Mouse (Mus musculus): ENCODE results near the gene Trnt1.

Trnt1 gene

DNA sequence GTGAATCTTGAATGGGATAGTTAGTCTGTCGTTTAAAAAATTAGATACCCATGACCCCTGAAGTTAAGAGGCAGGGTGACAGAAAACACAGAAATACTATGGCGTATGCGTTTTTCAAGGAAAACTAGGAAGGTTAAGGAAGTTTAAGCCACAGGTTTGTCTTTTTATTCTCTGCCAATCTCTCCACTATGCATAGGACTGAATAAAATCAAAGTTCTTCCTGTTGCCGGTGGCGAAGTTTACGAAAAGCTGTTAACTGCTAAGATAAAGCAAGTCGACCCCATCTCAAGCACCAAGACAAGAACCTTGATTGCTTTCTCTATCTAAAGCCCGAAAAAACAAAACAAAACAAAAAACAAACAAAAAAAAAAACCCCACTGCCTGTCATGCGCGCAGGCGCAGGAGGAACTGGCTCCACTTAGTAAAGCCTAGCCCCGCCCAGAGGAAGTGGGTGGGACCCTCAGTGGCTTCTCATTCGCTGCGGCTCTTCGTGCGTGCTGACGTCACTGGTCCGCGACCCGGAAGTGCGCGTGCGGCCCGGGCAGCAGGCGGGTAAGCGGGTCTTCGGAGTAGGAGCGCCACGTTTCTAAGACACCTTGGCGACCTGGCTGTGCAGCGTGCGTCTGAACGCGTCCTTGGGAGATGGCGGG is at the start of gene Trnt1:
Gene Trnt1, plus strand, starts transcription at position 481 of the 650 bp plus-strand sequence.
- peak; percentile 99 for DNase-seq (ENCODE audit: low spot score)

GRCm38 (mm10) chr6:106725642-106726041 is 43.3 kb upstream of the Trnt1 start:
- DNase-seq (ENCODE audit: low spot score): no peak

DNA sequence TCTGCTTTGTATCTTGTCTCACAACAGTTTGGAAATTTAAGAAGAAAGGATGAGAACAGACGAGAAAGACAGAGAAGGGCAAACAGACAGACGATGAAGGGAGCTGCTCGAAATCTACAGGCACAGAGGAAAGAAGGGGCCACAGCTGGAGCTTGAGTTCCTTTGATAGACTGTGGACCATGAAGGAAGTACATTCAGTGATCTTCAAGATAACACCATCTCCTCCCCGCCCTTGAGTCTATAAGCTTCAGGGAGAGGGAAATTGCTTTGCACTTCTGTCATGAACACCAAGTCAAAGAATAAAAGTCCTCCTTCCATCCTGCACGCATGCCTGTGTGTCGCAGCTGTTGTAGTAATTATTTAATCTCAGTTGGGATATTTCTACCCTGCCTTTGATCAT is 42.8 kb upstream of the Trnt1 start:
- no peak for DNase-seq (ENCODE audit: low spot score)

GRCm38 (mm10) chr6:106727703-106728102 is 41.2 kb upstream of the Trnt1 start:
- no peak for DNase-seq (ENCODE audit: low spot score)

- DNase-seq (ENCODE audit: low spot score): no peak
Observed at GRCm38 (mm10) chr6:106729682-106730314, 39.1 kb upstream of the Trnt1 start.

GRCm38 (mm10) chr6:106732563-106732962 is 36.4 kb upstream of the Trnt1 start:
- no peak for DNase-seq (ENCODE audit: low spot score)

DNA sequence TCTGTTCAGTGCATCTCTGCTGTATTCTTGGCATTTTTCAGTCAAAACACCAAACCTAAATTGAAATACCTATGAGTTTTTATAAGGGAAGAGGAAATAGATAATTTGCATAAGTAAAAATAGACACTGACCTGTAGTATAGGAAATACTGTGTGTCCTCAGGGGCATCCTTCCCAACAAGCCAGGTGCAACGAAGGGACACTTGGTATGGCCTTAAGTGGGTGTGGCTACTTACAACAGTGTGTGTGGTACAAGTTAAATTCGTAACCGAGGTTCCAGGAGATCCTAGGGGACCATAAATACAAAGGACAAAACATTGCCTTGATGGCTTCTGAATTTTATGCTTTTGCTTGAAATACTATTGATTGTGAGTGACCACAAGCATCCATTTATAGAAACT is 30.7 kb upstream of the Trnt1 start:
- no peak for DNase-seq (ENCODE audit: low spot score)

DNA sequence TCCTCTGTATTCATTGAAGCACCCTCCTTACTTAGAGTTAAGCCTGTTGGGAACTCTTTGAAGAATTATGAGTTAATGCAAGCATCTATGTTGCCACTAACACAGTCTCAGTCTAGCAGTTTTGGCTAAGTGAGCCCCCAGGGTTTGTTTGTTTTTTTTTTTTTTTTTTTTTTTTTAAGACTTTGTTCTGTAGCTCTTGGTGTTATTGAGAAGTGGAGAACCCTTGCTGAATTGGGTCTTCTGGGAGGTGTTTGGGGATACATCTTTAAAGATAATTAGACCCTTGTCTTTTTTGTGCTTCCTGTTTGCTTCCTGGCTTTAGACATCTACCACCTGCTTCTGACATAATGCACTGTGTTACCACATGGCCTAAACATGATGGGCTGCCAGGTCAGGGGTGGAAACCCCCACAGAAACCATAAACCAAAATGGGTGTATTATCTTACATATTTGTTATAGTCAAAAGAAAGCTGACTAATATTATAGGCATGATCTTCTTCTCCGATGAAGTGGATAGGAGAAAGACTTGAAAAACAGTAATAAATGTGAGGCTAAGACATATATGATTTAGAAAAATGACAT is 28.6 kb upstream of the Trnt1 start:
- no peak for DNase-seq (ENCODE audit: low spot score)

GRCm38 (mm10) chr6:106743556-106744233 is 25.2 kb upstream of the Trnt1 start:
- no peak for DNase-seq (ENCODE audit: low spot score)

GRCm38 (mm10) chr6:106745673-106746394 is 23.1 kb upstream of the Trnt1 start:
- no peak for DNase-seq (ENCODE audit: low spot score)

DNA sequence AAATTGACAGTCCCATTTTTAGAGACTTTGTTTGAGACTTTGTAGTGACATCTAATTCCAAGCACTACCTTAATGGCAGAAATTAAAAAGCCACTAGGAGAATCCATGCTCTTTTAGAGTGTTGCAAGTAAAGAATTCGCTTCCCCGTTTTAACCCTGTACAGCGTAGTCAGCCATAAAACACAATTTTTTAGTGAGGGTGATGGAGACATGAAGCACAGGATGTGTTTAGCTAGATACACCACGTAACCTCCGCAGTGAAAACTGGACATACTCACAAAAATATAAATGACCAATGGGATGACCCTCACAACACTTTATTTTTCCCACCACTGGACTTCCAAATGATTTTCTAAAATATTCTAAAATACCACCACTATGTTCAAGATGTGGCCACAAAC is 21.7 kb upstream of the Trnt1 start:
- no peak for DNase-seq (ENCODE audit: low spot score)

DNA sequence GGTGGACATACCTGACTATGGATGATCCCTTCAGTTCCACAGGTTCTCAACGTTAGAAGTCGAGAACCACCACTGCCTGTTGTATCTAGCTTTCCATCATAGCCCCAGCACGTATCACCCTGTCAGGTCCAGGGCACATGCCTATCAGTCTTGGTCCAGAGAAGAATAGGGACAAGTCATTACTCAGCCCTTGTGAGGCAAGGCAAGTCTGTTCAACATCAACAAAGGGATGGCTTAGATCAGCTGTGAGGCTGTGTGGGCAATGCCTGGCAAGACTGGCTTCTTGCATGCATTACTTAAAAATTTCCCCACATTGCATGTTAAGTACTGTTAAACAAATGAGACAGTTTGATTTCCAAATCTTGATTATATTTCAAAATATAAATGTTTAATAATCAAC is 21.1 kb upstream of the Trnt1 start:
- no peak for DNase-seq (ENCODE audit: low spot score)

- DNase-seq (ENCODE audit: low spot score): no peak
Observed at GRCm38 (mm10) chr6:106748887-106749388, 20.0 kb upstream of the Trnt1 start, which contains the start of gene Il5ra. TSS of gene Il5ra (minus strand) at chr6:106749037.

DNA sequence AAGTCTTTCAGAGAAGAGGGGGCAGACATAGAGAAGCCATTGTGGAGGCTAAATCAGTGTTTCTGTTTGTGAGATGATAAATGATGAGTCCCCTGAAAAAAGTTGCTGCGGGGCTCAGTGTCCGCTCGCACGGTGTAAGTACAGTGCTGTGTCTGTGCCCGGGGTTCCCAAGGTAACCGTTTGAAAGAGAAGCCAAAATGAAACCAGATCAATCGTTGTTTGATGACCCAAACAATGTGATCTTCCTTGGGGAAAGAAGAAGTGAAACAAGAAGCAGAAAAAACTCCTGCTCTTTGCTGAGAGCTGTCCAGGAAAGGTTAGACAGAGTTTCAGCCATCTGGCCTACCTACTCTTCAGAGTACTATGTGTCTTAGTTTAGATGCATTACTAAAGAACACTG is 18.6 kb upstream of the Trnt1 start:
- DNase-seq (ENCODE audit: low spot score): no peak

- DNase-seq (ENCODE audit: low spot score): no peak
Observed at GRCm38 (mm10) chr6:106758299-106758698, 10.6 kb upstream of the Trnt1 start.

DNA sequence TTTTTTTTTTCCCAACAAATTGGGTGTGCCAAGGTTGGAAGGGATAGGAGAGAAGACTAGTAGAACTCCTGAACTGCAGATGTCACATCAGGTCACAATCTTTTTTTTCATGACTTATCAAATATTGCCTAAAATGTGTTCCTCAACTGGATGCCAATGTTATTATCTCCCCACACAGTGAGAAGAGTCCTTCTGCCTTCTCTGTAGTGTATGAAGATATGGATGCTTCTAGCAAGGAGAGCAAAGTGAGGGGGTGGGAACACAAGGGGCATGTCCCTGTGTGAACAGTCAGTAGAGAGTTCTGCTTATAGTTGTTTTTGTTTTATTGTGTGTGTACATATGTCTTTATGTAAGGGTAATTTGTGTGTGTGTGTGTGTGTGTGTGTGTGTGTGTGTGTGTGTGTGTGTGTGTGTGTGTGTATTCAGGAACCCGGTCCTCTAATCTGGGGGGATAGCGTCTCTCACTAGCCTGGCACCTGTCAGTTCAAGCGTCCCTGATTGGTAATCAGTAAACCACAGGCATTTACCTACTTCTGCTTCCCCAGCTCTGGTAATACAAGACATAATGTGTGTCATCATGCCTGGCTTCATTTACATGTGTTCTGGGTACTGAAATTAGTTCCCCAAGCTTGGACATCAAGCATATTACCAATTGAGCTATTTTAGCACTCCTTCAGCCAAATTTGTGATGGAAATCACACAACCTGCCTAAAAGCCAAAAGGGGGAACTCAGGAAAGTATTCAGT is 8.3 kb upstream of the Trnt1 start:
- no peak for DNase-seq (ENCODE audit: low spot score)

GRCm38 (mm10) chr6:106761486-106761885 is 7.4 kb upstream of the Trnt1 start:
- no peak for DNase-seq (ENCODE audit: low spot score)

DNA sequence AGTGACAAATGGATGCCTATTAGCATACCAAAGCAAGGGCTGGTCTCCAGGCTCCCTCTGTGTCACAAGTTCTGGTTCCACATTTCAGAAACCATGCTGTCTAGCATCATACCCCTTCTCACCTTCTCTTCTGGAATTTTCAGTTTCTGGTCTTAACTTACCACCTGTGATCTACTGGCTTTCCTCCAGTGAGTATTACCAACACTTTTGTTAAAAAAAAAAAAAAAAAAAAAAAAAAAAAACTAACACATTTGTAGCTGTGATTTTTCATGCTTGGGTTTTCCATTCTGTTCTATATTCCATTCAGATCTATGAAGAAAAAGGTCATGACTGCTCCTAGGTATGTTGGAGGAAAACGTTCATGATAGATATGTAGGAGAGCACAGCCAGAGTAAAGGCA is 3.0 kb upstream of the Trnt1 start:
- no peak for DNase-seq (ENCODE audit: low spot score)

GRCm38 (mm10) chr6:106766774-106767173 is 2.1 kb upstream of the Trnt1 start:
- no peak for DNase-seq (ENCODE audit: low spot score)

DNA sequence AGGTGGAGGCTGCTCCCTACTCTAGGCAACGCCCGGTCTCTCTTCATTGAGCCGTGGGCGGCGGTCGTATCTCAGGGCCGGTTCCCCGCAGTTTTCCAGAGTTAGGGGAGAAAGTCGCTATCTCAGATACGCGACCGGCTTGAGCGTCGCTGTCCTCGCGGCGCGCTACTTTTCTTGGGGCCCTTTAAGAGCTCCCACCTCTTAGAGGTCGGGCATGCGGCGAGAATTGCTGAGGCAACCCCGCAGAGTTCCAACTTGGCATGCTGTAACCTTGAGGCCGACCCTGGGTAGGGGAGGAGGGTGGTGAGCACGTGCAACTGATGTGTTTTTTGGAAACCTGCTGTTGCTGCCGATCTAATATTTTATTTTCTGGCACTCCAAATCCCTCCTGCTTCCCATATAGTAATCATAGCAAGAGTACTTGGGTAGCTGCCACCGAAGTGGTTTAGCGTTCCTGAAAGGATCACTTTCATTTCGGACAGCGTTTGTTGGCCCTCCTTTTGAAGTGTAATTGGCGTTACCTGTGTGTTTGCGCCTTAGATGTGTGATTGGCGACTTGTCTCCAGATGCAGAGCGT is 458 bp downstream of the Trnt1 start:
- DNase-seq (ENCODE audit: low spot score): peak; percentile 28

DNA sequence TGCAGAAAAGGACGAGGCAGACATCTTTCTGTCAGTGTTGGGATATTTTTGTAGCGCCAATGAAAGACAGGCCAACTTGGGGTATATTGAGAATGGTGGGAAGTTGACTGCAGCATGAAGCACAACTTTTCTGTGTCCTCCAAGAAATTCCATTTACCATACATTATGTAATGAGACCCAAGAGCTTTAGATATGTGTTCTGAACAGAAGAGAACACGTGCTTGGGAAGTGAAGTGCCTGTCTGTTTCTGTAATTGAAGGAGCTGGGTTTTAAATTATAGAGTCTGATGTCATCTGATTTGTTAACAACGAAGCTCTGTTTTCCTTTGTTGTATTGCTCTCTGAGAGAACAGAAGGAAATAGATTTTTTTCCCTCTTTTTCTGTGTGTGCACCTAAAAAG is 1.1 kb downstream of the Trnt1 start:
- DNase-seq (ENCODE audit: low spot score): no peak

Measured in adipocyte (in vitro differentiated cells).